Mouse (Mus musculus) macrophage (primary cell): ENCODE data around the gene Qser1. TPM values are rescaled to one million over a fixed set of nuclear protein-coding genes. Genes with fewer than 3 reads are reported as not detected.

ENCODE experiments used
- H3K27ac ChIP-seq: fragments of 350-480 bp; formaldehyde crosslinking; 2 replicates; pipeline ENCODE4 v1.9.0; 2021
- H3K36me3 ChIP-seq: fragments of 350-480 bp; formaldehyde crosslinking; 2 replicates; pipeline ENCODE4 v1.9.0; 2021; ENCODE audit errors: inconsistent target
- H3K4me3 ChIP-seq: fragments of 350-480 bp; formaldehyde crosslinking; 2 replicates; pipeline ENCODE4 v1.9.0; 2021; ENCODE audit errors: inconsistent target
- H3K79me2 ChIP-seq: fragments of 350-480 bp; formaldehyde crosslinking; 2 replicates; pipeline ENCODE4 v1.9.0; 2021; ENCODE audit errors: inconsistent target
- WGBS: methylation state at CpG from one replicate; pipeline ENCODE4 v1.1.7; 2026; ENCODE audit warnings: inconsistent platforms; ENCODE audit not compliant: missing documents; 5-methylcytosine and 5-hydroxymethylcytosine counted together
- polyA plus RNA-seq: library from polyadenylated mRNA; stranded (reverse); fragments of 250-400 nt; gene quantifications from 3 replicates; pipeline ENCODE4 v1.2.4, GENCODE M21; 2018; ENCODE audit warnings: inconsistent platforms

Gene Qser1
- polyA plus RNA-seq, 1 experiment from 2014 or later, result 8.2 TPM

DNA sequence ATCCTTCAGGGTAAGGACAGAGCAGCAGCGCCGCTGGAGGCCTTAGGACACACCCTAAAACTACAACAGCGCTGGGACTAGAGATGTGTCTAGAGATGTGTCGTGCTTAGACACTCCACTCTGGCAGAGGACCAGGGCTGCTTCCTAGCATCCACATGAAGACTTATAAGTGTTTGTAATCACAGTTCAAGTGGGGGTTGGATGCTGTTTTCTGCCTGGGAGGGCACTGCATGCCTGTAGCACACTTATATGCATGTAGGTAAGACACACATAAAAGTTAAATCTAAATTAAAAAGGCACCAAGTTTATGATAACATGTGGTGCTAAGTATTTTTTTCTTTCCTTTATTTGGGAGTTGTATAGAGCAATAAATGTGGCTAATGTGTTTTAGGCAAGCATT, 52.5 kb downstream of the Qser1 start:
- Histone ChIP-seq H3K4me3 (no peak overlapping the region), H3K27ac (no peak overlapping the region), H3K36me3 (no peaks in the 10 kb centered on the region), H3K79me2 (no peaks in the 10 kb centered on the region)
- WGBS, result 96% methylated on average over 4 of the region's 4 CpGs

DNA sequence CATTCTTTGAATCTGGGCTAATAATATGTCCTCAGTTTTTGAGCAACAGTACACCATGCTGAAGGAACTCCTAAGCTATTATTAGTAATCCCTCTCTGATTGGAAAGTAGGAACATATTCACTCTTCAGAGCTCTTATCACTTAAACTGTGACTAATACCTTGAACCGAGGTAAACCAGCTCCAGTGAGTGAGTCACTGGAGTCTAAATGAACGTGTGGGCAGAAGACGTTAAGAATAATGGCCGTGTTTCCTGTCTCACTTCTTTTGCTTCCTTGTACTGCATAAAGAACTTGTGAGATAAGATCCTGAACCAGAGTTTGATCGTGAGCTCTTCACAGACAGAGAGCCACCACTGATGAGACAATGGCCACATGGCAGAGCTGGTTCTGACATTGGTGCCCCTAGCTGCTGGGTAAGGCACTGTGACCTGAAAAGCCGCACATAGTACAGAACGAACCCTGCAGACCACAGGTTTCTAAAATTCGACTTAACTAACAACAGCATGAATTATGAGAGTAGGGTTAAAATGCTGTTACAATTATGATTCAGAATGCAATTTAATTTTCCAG, 53.3 kb downstream of the Qser1 start:
- Histone ChIP-seq H3K36me3 (no peaks in the 10 kb centered on the region), H3K4me3 (no peak overlapping the region), H3K27ac (no peak overlapping the region), H3K79me2 (no peaks in the 10 kb centered on the region)
- 57% methylated on average over 8 of the region's 8 CpGs for WGBS

DNA sequence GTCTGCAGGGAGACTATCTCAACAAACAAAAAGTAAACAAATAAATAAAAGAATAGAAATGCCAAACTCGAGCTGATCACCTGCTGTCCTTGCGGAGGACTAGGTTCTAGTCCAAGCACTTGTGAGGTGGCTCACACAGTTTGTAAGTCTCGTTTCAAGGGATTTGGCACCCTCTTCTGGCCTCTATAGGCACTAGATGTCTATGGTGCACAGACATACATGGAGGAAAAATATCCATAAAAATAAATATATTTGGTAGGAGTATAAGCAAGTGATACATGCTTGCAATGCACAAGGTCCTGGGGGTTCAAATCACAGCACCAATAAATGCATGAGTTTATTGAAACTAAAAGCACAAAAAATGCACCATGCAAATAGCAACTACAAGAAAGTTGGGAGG, 65.9 kb downstream of the Qser1 start:
- WGBS, result 69% methylated on average over 3 of the region's 3 CpGs
- Histone ChIP-seq H3K79me2 (no peaks in the 10 kb centered on the region), H3K27ac (no peak overlapping the region), H3K36me3 (no peaks in the 10 kb centered on the region), H3K4me3 (no peak overlapping the region)

- no peak overlapping the region for H3K4me3 ChIP-seq
- no peak overlapping the region for H3K27ac ChIP-seq
- H3K36me3 ChIP-seq, result no peaks in the 10 kb centered on the region
- 83% methylated on average over 5 of the region's 5 CpGs for WGBS
- H3K79me2 ChIP-seq, result no peaks in the 10 kb centered on the region
Measured at GRCm38 (mm10) chr2:104748652-104749183, 67.8 kb downstream of the Qser1 start.

GRCm38 (mm10) chr2:104746251-104746650, 70.3 kb downstream of the Qser1 start:
- Histone ChIP-seq H3K4me3 (no peak overlapping the region), H3K27ac (no peak overlapping the region), H3K79me2 (peaks cover 8% of the 10 kb centered on the region; the same call in 1 of the 2 replicates), H3K36me3 (no peaks in the 10 kb centered on the region)
- WGBS, result 59% methylated on average over 6 of the region's 8 CpGs

DNA sequence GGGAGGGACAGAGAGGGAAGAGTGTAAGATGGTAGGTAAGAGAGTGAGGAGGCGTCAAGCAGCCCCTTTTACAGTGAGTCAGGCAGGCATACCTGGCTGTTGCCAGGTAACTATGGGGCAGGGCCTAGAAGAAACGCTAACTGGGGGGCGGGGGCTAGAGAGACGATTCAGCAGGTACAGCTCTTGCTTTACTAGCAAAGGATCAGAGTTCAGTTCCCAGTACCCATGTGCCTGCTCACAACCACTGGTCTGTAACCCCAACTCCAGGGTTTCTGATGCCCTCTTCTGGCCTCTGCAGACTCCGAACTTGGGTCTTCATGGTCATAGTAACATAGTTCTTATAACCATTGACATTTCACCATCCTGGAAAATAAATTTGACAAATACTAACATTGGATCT, 72.6 kb downstream of the Qser1 start:
- no peak overlapping the region for H3K27ac ChIP-seq
- peaks cover 11% of the 10 kb centered on the region; the same call in 1 of the 2 replicates for H3K79me2 ChIP-seq
- no peak overlapping the region for H3K4me3 ChIP-seq
- no peaks in the 10 kb centered on the region for H3K36me3 ChIP-seq
- WGBS, result 91% methylated on average over 5 of the region's 5 CpGs

- Histone ChIP-seq H3K79me2 (peaks cover 19% of the 10 kb centered on the region; the same call in 1 of the 2 replicates), H3K27ac (no peak overlapping the region), H3K36me3 (no peaks in the 10 kb centered on the region), H3K4me3 (peak overlapping the region; percentile 31)
- 50% methylated on average over 7 of the region's 7 CpGs for WGBS
Measured at GRCm38 (mm10) chr2:104743160-104743559, 73.4 kb downstream of the Qser1 start.

DNA sequence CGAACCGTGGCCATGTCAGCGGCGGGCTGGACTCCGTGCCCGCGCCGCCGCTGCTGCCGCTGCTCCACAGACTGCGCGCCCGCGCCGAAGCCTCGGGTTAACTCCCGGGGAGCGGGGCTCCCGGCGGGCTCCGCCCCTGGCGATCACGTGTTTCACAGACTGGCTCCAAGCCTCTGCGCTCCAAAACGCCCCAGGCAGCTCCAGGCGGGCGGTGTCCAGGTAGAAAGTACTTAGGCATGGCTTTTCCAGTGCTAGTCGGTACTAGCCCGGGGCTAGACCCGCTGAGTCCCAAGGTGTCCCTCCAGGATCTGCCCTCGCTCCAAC, 73.9 kb downstream of the Qser1 start, which contains the start of gene Depdc7:
Depdc7 (minus strand) TSS at position 138 of the 324 bp plus-strand sequence.
- peak within 1 kb of the TSS; percentile 43 for H3K4me3 ChIP-seq
- no peaks in the 10 kb centered on the region for H3K36me3 ChIP-seq
- peaks cover 24% of the 10 kb centered on the region; the same call in 1 of the 2 replicates for H3K79me2 ChIP-seq
- WGBS, result 1% methylated on average over 31 of the region's 31 CpGs
- no peak within 1 kb of the TSS for H3K27ac ChIP-seq

GRCm38 (mm10) chr2:104741896-104742740, 74.4 kb downstream of the Qser1 start:
- Histone ChIP-seq H3K4me3 (peak overlapping the region; percentile 43), H3K27ac (no peak overlapping the region), H3K36me3 (no peaks in the 10 kb centered on the region), H3K79me2 (peaks cover 30% of the 10 kb centered on the region; the same call in 1 of the 2 replicates)
- 14% methylated on average over 36 of the region's 46 CpGs for WGBS

DNA sequence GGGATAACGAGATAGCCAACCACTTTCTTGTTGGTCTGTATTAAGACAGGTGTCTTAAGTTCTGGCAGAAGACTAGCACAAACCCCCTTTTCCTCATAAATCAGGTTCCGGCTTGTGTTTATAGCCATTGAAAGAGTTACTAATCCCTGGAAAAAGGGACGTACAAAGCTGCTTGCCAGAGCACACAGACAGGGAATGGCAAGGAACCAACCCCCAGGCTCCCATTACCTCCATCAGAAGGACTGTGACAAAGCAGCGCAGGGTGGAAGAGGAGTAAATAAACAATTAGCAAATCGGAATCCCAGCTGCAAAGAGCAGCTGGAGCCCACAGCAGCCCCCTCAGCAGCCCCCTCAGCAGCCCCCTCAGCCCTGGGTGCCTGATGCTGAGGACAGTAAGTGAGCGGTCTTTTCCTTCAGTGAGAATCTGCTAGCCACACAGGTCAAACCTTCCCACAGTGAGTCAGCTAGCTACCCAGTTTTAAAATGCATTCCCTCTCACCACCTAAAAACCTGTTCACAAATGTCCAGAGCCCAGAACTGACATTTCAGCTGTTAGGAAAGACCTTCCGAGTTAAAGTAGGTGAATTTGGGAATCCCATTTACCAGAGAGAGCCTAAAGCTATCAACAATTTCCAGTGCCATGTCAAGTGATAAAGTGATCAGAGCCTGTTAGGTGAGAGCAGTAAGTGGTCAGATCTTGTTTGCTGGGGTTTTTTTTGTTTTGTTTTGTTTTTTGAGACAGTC, 75.4 kb downstream of the Qser1 start:
- H3K4me3 ChIP-seq, result no peak overlapping the region
- 97% methylated on average over 7 of the region's 7 CpGs for whole genome bisulfite sequencing
- H3K79me2 ChIP-seq, result peaks cover 39% of the 10 kb centered on the region; the same call in 1 of the 2 replicates

GRCm38 (mm10) chr2:104740248-104740949, 76.2 kb downstream of the Qser1 start:
- peaks cover 42% of the 10 kb centered on the region; the same call in 1 of the 2 replicates for H3K79me2 ChIP-seq
- H3K36me3 ChIP-seq, result no peaks in the 10 kb centered on the region
- no peak overlapping the region for H3K27ac ChIP-seq
- H3K4me3 ChIP-seq, result no peak overlapping the region
- 70% methylated on average over 7 of the region's 7 CpGs for WGBS

More for the DNA sequence above, 75.4 kb downstream of the Qser1 start:
- Histone ChIP-seq H3K27ac (no peak overlapping the region), H3K36me3 (no peaks in the 10 kb centered on the region)

DNA sequence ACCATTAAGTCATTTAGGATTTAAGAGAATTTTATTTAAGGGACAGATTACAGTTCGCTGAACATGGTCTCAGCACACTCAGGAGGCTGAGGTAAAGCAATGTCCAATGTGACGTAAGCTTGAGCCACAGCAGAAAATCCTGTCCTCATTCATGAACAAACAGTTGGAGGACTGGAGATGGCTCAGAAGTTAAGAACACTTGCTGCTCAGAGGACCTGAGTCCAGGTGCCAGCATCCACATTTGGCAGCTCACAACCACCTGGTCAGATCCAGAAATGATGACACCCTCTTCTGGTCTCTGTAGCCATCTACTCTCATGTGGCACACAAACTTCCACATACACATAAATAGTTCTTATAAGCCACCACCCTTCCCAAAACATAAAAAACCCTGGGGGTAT, 76.9 kb downstream of the Qser1 start:
- H3K79me2 ChIP-seq, result peaks cover 45% of the 10 kb centered on the region; the same call in 1 of the 2 replicates
- WGBS, result 93% methylated on average over 2 of the region's 2 CpGs

DNA sequence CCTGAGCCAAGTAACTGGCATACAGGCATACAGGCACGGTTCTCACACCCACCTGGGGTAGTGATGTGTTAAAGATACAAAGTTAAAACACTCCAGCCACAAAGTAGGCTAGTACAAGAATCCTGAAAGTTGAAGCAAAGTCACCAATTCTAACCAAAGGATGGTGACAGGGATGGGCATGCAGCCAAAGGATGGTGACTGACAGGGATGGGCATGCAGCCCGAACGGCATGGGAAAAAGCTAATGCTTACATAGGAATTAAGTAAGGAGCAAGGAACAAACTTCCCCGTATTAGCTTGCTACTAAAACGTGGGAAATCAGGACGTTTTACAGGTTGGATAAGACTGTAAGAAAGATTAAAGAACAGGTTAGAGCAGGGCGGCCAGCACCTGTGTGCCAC, 80.3 kb downstream of the Qser1 start:
- no peaks in the 10 kb centered on the region for H3K36me3 ChIP-seq
- H3K27ac ChIP-seq, result no peak overlapping the region
- WGBS, result 84% methylated on average over 7 of the region's 7 CpGs
- H3K4me3 ChIP-seq, result no peak overlapping the region
- H3K79me2 ChIP-seq, result peaks cover 51% of the 10 kb centered on the region; the same call in 1 of the 2 replicates

More for the DNA sequence above, 76.9 kb downstream of the Qser1 start:
- no peak overlapping the region for H3K4me3 ChIP-seq
- H3K27ac ChIP-seq, result no peak overlapping the region
- no peaks in the 10 kb centered on the region for H3K36me3 ChIP-seq
